ENCODE assay signal across 8 mouse cellular contexts in the genomic region with DNA sequence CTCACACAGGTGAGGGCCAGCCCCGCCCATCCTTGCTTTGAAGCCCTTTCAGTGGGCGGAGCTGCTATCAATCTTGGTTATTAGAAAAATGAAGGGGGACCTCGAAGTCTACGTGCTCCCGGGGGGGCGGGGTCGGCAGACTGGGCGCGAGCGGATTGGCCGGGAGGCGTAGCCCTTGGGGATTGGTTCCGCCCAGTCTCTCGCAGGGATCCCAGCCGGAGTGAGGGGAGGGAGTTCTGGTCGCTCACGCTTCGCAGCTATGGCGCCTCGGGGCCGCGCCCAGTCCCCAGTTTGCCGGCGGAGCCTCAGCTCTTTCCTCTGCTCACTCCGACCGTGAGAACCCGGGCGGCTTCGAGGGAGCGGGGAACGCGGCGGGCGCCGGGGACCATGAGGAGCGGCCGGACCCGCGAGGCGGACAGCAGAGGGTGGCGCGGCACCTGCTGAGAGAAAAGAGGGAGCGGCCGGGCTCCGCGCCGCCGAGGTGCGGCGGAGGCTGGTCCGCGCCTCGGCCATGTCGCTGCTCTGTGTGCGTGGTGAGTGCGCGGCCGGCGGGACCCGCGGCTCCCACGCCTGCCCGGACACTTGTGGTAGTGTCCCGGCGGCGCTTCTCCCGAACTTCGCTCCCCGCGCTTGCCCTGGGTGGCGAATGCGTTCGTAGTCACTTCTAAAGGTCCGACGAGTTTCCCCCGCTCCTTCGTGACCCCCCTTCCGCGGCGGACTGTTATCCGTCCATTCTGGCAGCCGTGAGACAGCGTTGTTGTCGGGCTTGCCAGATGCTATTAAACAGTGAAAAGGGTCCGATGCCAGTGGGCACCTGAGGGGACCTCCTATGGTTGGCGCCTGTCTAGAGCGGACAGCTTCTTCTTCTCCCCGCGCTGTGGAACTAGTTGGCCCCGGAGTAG. TPM values are rescaled to one million over a fixed set of nuclear protein-coding genes. Genes with fewer than 3 reads are reported as not detected.
DNase-seq lines count a peak whose midpoint lies in the region.

A gene (plus strand): TSS at position 201 of the 902 bp plus-strand sequence.

- H3K36me3 ChIP-seq in hindbrain, embryonic 10.5 days = no peaks in the 10 kb centered on the region

- peak; percentile 59 for DNase-seq in T-cell, adult 2 months (ENCODE audit: low spot score)
- peak; percentile 98 for DNase-seq in cerebellum, postnatal 14 days
- DNase-seq in frontal cortex, postnatal 10 days (ENCODE audit: low spot score in 2 of 2) = peak; percentile 84 to 90
- DNase-seq in hindbrain, embryonic 10.5 days (ENCODE audit: low spot score) = peak; percentile 93
- DNase-seq in layer of hippocampus, postnatal 14 days (ENCODE audit: low spot score in 2 of 2) = peak; percentile 87 to 94
- DNase-seq in lung, postnatal 10 days = peak; percentile 96
- peak; percentile 86 for DNase-seq in retina, adult 2 months (ENCODE audit: low read depth, low spot score)
- DNase-seq in thymus, postnatal 25 days = peak; percentile 43

- H3K9me3 ChIP-seq in hindbrain, embryonic 10.5 days = no peaks in the 10 kb centered on the region

- H3K27me3 ChIP-seq in hindbrain, embryonic 10.5 days (ENCODE audit: insufficient read depth, poor library complexity, severe bottlenecking) = peaks cover 21% of the 10 kb centered on the region; the same call in 1 of the 2 replicates

- H3K4me3 ChIP-seq in hindbrain, embryonic 10.5 days = peak within 1 kb of the TSS; percentile 76

- peak within 1 kb of the TSS; percentile 93 for H3K27ac ChIP-seq in hindbrain, embryonic 10.5 days

- WGBS in hindbrain, embryonic 10.5 days = under 1% methylated on average over 90 of the region's 90 CpGs

- peaks cover 5% of the 10 kb centered on the region; the same call in 1 of the 2 replicates for H3K4me1 ChIP-seq in hindbrain, embryonic 10.5 days (replicated peaks)

RNA-seq across cellular contexts. Expression of the gene that starts here (rescaled TPM):
- polyA plus RNA-seq in hindbrain, embryonic 10.5 days (2016; fragmentation: Nextera tagmentation; extraction: Ambion mirVana) = 12.8 and 14.8 TPM in 2 replicates
- total RNA-seq in layer of hippocampus, postnatal 14 days (2021) = 10 to 100 TPM; 48.4 to 53.3 TPM

Comparison
In these comparisons a context has a peak if more than half of its experiments do, and no peak if none do; other contexts are left out.
1. Peak in every context shown above with its lines: DNase-seq, H3K4me3 ChIP-seq and H3K27ac ChIP-seq.
2. DNase-seq: peak in every context shown above with its lines; median percentile 98 in cerebellum, postnatal 14 days; 96 in lung, postnatal 10 days; 93 in hindbrain, embryonic 10.5 days; 90 in layer of hippocampus, postnatal 14 days; 87 in frontal cortex, postnatal 10 days; 86 in retina, adult 2 months; 59 in T-cell, adult 2 months; 43 in thymus, postnatal 25 days.